Mouse (Mus musculus): Measurements from ENCODE around the gene Akr1c6. TPM values are rescaled to one million over a fixed set of nuclear protein-coding genes. Genes with fewer than 3 reads are reported as not detected.
"Not testable (repeated sequence)": the region's sequence is repeated elsewhere in the genome, so short reads cannot be mapped to it uniquely, and the experiment has no call there.

The Akr1c6 gene
- total RNA-seq (2014; fragmentation: Nextera tagmentation) (not detected in 2 replicates), total RNA-seq (2017) (not detected in 2 replicates)

DNA sequence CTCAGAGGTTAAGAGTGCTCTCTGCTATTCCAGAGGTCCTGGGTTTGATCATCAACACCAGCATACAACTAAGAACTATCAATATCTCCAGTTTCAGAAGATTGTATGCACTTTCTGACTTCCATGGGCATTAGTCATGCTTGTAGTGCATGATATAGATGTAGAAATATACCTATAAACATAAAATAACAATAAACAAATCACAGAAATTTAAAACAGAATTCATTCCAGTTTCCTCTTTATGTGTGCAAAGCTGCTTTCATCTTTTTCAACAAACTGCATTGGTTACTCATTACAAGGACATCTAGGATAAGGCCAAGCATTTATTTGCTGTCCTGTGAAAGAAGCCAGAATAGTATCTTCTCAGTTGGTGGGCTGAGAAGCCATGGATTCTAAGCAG is at the start of gene Akr1c6:
Gene Akr1c6, plus strand, starts transcription at position 301 of the 400 bp plus-strand sequence.
- no peak for ATAC-seq (replicated peaks; ENCODE audit: poor library complexity, severe bottlenecking)

DNA sequence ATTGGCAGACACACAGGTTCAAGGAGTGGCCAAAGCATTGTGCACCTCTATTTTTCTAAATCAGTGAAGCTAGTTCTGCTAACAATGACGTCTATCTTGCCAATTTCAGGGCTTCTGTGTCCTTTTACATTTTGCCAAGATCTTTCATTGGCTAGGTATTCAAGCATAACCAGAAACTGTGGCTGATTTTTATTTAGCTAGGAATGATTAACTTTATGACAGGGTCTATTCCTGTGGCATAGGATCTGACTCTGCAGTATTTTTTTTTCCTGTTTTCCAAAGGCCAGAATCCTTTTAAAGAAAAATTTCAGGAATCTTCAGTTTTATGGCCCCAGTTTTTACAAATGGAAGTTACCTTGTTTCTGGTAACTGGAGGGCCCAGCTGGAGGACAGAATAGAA is 49.2 kb upstream of the Akr1c6 start:
- ATAC-seq (replicated peaks; ENCODE audit: poor library complexity, severe bottlenecking), result no peak

DNA sequence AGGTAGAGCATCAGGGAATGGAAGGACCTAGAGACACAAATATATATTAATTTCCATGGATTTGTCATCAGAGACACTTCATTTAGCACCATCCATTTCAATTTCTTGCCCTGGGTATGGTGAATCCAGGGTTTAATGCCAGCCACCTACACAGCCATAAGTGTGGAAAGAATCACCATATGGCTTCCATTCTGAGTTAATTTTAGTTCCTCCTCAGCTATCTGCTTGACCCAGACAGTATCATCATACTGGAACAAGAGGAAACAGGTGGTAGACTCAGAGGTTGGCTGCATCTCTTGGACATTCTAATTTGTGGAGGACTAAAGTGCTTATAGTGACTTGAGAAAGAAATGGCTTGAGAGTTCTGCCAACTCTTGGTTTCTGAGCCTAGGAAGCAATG is 48.6 kb upstream of the Akr1c6 start:
- no peak for ATAC-seq (replicated peaks; ENCODE audit: poor library complexity, severe bottlenecking)

DNA sequence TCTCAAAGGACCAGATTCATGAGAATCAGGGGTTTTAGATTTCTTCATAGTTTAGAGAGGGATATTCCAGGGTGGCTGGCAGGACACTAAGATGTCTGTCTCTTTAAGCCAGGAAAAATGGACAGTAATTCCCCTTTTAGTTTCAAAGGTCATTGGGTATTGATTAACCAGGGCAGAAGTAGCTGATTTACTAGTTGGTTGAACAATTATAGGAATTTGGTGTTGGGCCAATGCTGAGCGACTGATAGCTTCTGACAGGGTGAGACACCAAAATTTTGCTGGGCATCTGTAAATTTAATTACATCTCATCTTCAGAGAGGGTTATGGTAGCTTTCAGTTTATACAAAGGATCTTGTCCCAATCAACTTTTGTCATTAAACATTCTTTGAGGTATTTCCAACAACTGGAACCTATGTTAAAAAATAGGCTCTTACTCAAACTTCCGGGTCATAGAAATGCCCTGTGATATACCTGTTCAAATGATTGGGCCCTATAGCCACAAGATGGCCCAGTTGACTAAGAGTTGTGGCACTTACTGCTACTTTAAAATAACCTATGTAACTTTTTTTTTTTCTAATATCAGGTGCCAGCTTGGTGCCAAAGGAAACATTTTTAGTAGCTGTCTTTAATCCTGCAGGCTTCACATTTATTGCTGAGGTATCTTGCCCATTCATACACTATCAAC is 45.2 kb upstream of the Akr1c6 start:
- no peak for ATAC-seq (replicated peaks; ENCODE audit: poor library complexity, severe bottlenecking)

DNA sequence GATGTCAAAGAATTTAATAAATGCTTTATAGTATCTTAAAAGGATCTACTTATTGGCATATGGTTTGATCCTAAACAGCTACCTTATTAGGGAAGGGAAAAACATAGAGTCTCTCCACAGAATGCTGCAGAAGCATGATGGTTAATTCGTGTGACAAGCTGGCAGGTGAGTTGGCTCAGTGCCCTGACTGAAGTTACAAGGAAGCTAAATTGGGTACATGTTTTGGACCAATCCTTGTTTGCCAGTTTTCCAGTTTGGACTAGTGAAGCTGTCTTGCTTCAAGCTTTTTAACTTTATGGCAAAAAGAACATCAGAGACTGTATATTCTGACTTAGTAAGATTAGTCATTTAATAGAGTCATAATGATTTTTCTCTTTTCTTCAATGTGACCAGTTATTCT is 33.7 kb upstream of the Akr1c6 start:
- not testable (repeated sequence) for ATAC-seq (replicated peaks; ENCODE audit: poor library complexity, severe bottlenecking)

DNA sequence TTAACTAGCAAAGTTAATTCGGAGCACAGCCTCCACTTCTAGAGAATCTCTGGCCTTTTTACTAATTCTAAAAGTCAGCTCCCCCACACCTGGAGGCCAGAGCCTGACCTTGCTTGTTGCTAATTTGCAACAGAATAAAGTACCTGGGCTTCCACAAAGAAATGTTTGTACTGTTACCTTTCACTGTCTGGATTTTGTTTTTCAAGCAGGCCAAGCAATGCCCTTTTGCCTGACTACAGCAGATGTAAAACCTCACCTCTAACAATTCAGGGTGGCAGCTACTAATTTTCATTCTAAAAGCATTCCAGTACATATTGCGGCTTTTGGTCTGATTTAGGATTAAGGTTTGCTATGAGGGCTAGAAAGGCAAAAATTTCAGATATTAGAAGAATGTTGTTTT is 33.3 kb upstream of the Akr1c6 start:
- no peak for ATAC-seq (replicated peaks; ENCODE audit: poor library complexity, severe bottlenecking)

DNA sequence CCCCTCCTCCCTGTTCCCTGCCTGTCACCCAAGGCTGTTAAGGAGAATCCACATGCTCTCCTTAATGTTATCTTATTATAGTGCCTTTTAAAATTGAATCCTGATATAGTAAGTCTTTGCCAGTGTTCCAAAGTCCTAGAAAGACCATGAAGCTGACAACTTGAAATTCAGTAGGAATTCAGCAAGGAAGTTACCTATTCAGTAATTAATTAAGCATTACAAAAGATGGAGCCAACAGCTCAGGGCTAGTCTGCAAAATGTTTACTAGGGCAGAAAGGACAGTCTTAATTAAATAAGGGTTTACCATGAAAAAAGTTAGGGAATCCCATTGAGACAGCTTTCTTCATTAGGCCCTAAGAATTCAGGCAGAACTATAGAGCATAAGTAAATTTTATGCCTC is 31.9 kb upstream of the Akr1c6 start:
- no peak for ATAC-seq (replicated peaks; ENCODE audit: poor library complexity, severe bottlenecking)

DNA sequence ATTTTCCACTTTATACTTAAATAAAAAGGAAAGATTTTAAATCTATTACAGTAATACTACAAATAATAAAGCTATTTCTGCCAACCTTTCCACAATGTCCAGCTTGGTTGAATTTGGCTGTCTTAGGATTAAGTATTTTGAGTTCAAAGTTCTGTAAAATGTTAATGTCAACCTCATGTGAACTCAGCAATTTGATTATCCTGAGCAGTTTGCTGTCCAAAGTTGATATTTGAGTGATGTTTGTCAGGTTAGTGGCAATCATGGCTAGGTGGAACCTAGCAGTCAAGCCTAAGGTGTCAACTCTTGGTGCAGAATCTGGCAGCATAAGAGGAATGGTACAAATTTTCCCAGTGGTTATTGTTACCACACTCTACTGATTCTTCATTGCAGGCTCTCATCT is 29.4 kb upstream of the Akr1c6 start:
- ATAC-seq (replicated peaks; ENCODE audit: poor library complexity, severe bottlenecking), result no peak

DNA sequence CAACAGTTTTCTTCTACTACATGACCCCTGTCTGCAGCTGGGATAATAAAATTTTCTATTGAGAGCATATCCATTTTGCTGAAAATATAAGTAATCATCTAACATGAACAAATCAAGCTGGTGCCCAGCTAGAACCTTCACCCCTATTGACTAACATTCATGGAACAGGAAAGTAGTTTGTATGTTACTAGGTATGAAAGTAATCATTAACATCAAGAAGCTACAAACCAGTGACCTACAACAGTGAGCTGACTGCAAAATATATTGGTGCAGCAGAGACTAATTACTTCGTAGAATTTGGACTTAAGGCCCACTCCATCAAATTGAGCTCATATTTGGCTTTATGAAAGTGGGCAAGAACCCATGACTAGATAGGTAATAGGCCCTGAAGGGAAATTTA is 27.3 kb upstream of the Akr1c6 start:
- ATAC-seq (replicated peaks; ENCODE audit: poor library complexity, severe bottlenecking), result no peak

DNA sequence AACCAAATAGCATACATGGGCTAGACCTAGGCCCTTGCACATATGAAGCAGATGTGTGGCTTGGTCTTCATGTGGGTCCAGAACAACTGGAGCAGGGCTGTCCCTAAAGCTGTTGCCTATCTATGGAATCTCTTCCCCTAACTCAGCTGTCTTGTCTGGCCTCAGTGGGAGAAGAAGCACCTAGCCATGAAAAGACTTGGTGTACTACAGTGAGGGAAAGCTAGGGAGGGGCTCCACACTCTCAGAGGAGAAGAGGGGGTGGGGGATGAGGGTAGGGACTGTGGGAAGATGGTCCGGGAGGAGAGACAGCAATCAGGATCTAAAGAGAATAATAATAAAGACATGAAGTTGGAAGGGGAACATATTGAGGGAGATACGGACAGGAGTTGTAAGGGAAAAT is 5.5 kb upstream of the Akr1c6 start:
- ATAC-seq (replicated peaks; ENCODE audit: poor library complexity, severe bottlenecking), result no peak

DNA sequence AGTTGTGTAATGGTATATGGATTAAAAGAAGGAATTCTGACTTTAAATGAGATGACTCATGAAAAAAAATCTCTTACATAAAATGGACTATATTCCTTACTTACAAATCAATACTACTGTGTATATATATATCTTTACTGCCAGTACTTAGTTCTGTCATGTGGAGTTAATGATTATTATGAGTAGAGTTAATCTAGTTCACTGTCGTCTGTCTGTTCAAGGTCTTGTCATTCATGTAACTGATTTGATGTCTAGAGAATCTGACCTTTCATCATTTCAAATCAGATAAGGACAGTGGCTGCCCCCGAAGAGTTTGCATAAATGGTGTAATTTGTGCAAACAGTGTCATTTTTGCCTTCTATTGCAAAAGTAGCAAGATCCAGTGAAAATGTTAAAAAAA is 5.1 kb upstream of the Akr1c6 start:
- ATAC-seq (replicated peaks; ENCODE audit: poor library complexity, severe bottlenecking), result no peak

DNA sequence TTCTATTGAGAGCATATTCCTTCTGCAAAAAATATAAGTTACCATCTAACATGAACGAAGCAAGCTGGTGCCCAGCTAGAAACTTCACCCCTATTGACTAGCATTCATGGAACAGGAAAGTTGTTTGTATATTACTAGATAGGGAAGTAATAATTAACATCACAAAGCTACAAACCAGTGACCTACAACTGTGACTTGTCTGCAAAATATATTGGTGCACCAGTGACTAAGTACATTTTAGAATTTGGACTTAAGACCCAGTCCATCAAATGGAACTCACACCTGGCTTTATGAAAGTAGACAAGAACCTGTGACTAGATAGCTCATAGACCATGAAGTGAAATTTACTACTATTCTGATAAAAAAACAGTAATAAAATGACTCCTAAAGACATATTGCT is 3.0 kb upstream of the Akr1c6 start:
- ATAC-seq (replicated peaks; ENCODE audit: poor library complexity, severe bottlenecking), result no peak

DNA sequence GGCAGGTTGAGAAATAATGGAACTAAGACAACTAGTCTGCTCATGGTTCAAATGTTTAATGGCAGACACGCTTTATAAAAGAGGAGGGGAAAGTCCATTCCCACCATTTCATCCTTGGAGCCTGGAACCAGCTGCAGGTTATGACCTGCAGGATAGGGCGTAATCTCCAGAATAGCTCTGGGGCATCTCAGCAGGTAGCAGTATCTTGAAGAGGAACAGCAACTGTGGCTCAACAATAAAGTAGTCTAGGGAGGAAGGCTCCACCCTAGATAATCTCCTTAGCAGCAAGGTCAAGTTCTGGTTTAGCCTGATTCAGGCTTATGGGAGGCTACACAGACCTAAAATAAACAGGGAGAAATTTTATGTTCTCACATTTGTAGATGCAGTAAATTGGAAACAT is 31.5 kb downstream of the Akr1c6 start:
- ATAC-seq (replicated peaks; ENCODE audit: poor library complexity, severe bottlenecking), result no peak

DNA sequence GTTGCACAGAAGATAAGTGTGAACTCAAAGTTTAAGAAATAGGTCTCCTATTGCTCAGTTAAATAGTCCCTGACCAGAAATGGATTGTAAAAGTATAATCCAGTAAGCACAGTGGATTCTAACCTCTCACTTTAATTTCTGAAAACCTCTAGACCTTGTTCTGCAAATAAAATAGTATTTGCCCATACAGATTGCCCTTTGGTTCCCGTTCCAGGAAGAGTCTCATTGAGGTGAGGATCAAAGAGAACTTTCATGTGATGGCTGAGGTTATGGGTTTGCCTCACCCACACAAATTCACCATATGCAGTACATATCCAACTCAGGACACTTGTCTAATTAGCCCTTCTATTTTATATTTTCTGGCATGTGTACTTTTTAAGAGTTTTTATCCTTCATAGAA is 33.8 kb downstream of the Akr1c6 start:
- no peak for ATAC-seq (replicated peaks; ENCODE audit: poor library complexity, severe bottlenecking)

Other genes starting within 250 kb of the Akr1c6 start
- gene Akr1c13, start 243.2 kb upstream of the Akr1c6 start, total RNA-seq (2014; fragmentation: Nextera tagmentation), result 26.7 and 36.1 TPM in 2 replicates
- gene Akr1c13, start 243.2 kb upstream of the Akr1c6 start, total RNA-seq (2017), result 32.5 and 34.0 TPM in 2 replicates
- gene Akr1c19, start 205.6 kb upstream of the Akr1c6 start, total RNA-seq (2014; fragmentation: Nextera tagmentation), result not detected in 2 replicates
- gene Akr1c19, start 205.6 kb upstream of the Akr1c6 start, total RNA-seq (2017), result not detected in 2 replicates
- gene Akr1c12, start 154.9 kb upstream of the Akr1c6 start, total RNA-seq (2014; fragmentation: Nextera tagmentation), result 0.66 and 3.5 TPM in 2 replicates
- 1.3 and 1.9 TPM in 2 replicates for gene Akr1c12, start 154.9 kb upstream of the Akr1c6 start, total RNA-seq (2017)
- gene Akr1c20, start 89.0 kb downstream of the Akr1c6 start, total RNA-seq (2014; fragmentation: Nextera tagmentation), result not detected in 2 replicates
- not detected in 2 replicates for gene Akr1c20, start 89.0 kb downstream of the Akr1c6 start, total RNA-seq (2017)
- not detected in 2 replicates for gene Akr1c21, start 139.8 kb downstream of the Akr1c6 start, total RNA-seq (2014; fragmentation: Nextera tagmentation)
- gene Akr1c21, start 139.8 kb downstream of the Akr1c6 start, total RNA-seq (2017), result not detected in 2 replicates
- gene Akr1e1, start 174.9 kb downstream of the Akr1c6 start, total RNA-seq (2014; fragmentation: Nextera tagmentation), result 22.8 and 30.5 TPM in 2 replicates
- 11.2 and 17.8 TPM in 2 replicates for gene Akr1e1, start 174.9 kb downstream of the Akr1c6 start, total RNA-seq (2017)

All from granulocyte monocyte progenitor cell, adult 5-6 weeks (primary cell).